Mouse (Mus musculus) left cerebral cortex, adult 2 months (tissue): ENCODE measurements around the gene Hic1. TPM values are rescaled to one million over a fixed set of nuclear protein-coding genes. Genes with fewer than 3 reads are reported as not detected.

Experiments
- DNase-seq, 2 experiments: peaks; one replicate each; pipeline ENCODE4 v3.0.0; 2021 to 2022; ENCODE audit warnings: low spot score in 2 of 2, mixed read lengths in 1 of 2; ENCODE audit errors: extremely low spot score in 1 of 2
- H3K27ac ChIP-seq: fragments of 200-600 bp; 2 replicates; pipeline ENCODE4 v1.8.1; 2022
- H3K4me3 ChIP-seq: fragments of 200-600 bp; 2 replicates; pipeline ENCODE4 v1.8.1; 2022
- CTCF ChIP-seq: fragments of 200-600 bp; IDR thresholded peaks from 2 replicates; pipeline ENCODE4 v1.8.1; 2022; ENCODE audit warnings: antibody characterized with exemption, mild to moderate bottlenecking, moderate library complexity
- intact Hi-C: fragments of 180-260 bp; cut with DNase I; formaldehyde crosslinking; loops from one replicate; pipeline ENCODE4 v1.15.1; 2025
- total RNA-seq, 2 experiments: library from RNA; stranded (reverse); gene quantifications; 2 replicates each; pipeline ENCODE4 v1.2.3; 2021

Gene Hic1
- total RNA-seq, 2 experiments from 2014 or later = 3.3 to 3.9 TPM

GRCm38 (mm10) chr11:75165441-75166192 is 3.7 kb downstream of the Hic1 start:
- H3K4me3 ChIP-seq = peak overlapping the region; percentile 32
- peak; percentile 89 for TF ChIP-seq CTCF
- intact Hi-C loops = loop anchor here (1.0 kb wide), 1 partner anchor 184 kb away; no protein-coding TSS in a partner anchor
- peak; percentile 79 to 88 for DNase-seq
- H3K27ac ChIP-seq = peak overlapping the region; percentile 18; the same call in 1 of the 2 replicates

DNA sequence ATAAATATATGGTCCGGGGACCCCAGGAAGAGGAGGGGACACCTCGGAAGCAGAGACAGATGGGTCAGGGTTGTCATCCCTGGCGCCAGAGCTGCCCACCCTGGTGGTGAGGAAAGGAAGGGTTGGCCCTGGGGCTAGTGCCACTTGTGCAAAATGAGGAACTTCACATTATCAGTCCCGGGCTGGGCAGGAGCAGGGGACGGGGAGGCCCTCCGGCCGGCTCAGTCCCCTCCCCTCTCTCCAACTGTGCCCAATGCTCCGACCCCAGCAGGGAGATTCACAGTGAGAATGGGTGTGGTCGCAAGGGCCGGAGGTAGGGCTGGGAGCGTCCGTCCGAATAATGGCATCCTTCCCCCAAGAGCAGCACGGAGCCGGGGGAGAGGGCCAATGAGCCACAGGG is 4.6 kb downstream of the Hic1 start:
- intact Hi-C loops = loop anchor here (1.0 kb wide), 1 partner anchor 183 kb away; no protein-coding TSS in a partner anchor
- H3K4me3 ChIP-seq = no peak overlapping the region
- peak; percentile 18; the same call in 1 of the 2 replicates for TF ChIP-seq CTCF

DNA sequence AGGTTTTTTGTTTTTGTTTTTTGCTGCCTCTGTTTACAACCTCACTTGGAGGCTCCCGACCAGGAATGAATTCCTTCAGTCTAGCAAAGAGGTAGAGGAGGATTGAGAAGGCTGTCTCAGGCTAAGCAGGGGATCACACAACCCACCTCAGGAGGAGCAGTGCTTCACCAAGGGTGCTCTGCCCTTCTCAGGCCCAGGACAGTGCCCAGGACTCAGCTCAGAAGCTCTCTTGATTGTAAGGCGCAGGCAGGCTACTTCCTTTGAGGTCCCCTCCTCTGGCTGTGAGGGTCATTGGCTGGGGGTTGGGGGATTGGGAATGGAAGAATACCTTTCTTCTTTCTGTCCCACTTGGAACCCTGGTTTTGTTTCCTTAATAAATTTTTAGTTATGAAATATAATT is 5.3 kb downstream of the Hic1 start:
- Histone ChIP-seq H3K4me3 (no peak overlapping the region), H3K27ac (no peak overlapping the region)
- DNase-seq = no peak
- intact Hi-C loops = no loop called here
- TF ChIP-seq CTCF = no peak

More for the DNA sequence above, 4.6 kb downstream of the Hic1 start:
- peak in 1 of 2 experiments; percentile 13 for DNase-seq
- H3K27ac ChIP-seq = no peak overlapping the region

- no peak overlapping the region for H3K4me3 ChIP-seq
- H3K27ac ChIP-seq = no peak overlapping the region
- peak in 1 of 2 experiments; percentile 6 for DNase-seq
- intact Hi-C loops = no loop called here
- TF ChIP-seq CTCF = no peak
Measured at GRCm38 (mm10) chr11:75163379-75163778, 5.9 kb downstream of the Hic1 start.

DNA sequence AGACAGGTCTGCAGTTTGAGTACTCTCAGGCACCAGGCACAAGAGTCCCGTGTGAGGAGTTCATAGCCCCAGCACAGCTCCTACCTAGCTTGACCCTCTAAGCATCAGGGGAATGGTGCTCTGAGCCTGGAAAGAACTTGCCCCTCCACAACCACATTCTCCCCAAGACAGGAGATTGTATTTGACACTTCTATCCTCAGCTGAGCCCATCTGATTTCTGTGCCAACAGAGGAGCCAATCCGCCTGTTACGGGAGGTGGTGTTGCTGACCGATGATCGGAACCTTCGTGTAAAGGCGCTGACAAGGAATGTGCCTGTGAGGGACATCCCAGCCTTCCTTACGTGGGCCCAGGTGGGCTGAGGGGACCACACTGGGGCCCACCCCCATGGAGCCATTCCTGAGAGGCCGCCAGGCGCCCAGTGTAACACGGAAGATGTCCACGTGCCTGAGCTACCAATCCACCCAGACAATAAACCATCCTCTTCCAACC is 6.7 kb downstream of the Hic1 start:
- no peak for TF ChIP-seq CTCF
- peak in 1 of 2 experiments; percentile 9 for DNase-seq
- Histone ChIP-seq H3K4me3 (no peak overlapping the region), H3K27ac (no peak overlapping the region)
- intact Hi-C loops = no loop called here

- intact Hi-C loops = no loop called here
- Histone ChIP-seq H3K27ac (no peak overlapping the region), H3K4me3 (no peak overlapping the region)
- DNase-seq = peak in 1 of 2 experiments; percentile 6
- TF ChIP-seq CTCF = no peak
Measured at GRCm38 (mm10) chr11:75161417-75162008, 7.8 kb downstream of the Hic1 start.

DNA sequence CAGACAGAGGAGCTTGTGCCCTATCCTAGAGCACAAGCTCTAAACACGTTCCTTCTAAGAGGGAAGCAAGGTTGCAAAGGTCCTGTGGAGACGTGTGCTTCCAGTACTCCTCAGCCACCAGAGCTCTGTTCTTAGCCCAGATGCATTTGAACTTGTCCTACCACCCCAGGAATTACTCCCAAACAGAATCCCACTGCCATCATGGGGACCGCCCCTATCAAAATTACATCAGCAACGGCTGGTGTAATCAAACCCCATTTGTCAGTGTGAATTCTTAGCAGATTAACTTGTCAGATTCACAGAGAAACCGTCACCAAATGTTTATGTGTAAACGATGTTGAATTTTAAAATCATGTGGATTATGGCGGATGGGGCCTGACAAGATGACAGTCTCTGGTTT is 8.4 kb downstream of the Hic1 start:
- no peak overlapping the region for H3K27ac ChIP-seq
- no peak for TF ChIP-seq CTCF
- intact Hi-C loops = no loop called here
- no peak overlapping the region for H3K4me3 ChIP-seq
- DNase-seq = no peak

- intact Hi-C loops = no loop called here
- Histone ChIP-seq H3K27ac (no peak overlapping the region), H3K4me3 (no peak overlapping the region)
- peak; percentile 50 for TF ChIP-seq CTCF
- DNase-seq = no peak
Measured at GRCm38 (mm10) chr11:75159564-75159963, 9.8 kb downstream of the Hic1 start.

GRCm38 (mm10) chr11:75158432-75158831 is 10.9 kb downstream of the Hic1 start:
- DNase-seq = no peak
- intact Hi-C loops = no loop called here
- TF ChIP-seq CTCF = no peak
- Histone ChIP-seq H3K27ac (no peak overlapping the region), H3K4me3 (no peak overlapping the region)

DNA sequence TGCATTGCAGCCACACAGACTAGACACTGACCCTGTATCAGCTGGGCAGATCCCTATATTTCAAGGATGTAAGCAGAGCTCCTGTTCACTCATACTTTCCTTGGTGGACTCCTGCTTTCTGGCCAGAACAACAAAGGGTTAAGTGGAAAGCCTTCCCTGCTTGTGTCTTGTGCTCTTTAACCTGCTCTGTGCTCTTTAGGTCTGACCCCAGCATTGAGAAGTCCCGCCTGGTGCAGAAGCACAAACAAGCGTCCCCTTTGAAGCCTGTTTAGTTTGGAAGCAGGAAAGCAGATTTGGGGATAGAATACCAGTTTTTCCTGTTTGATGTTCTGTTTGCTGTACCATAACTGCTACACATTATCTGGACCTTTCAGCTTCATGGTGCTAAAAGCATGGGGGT is 11.4 kb downstream of the Hic1 start:
- intact Hi-C loops = no loop called here
- no peak for TF ChIP-seq CTCF
- DNase-seq = no peak
- Histone ChIP-seq H3K27ac (peak overlapping the region; percentile 22), H3K4me3 (no peak overlapping the region)

GRCm38 (mm10) chr11:75157037-75157436 is 12.3 kb downstream of the Hic1 start:
- Histone ChIP-seq H3K4me3 (no peak overlapping the region), H3K27ac (peak overlapping the region; percentile 58)
- TF ChIP-seq CTCF = no peak
- intact Hi-C loops = no loop called here
- DNase-seq = no peak

DNA sequence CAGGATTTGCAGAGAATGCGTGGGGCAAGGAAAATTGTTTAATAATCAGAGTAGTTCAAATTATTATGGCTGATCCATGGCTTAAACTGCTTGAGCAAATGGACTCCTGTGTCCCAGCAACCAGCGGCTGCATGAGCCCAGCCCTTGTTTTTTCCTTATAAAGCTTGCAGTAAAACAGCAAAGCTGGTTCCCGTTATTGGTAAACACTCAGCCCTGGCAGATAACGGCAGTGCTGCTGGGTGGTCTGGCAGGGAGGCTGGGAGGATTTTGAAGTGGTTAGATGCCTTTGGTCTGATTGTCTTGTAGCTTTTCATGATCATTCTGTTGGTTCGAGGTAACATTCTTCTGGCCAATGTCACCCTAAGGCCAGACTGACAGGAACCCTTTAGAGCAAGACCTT is 12.9 kb downstream of the Hic1 start:
- intact Hi-C loops = no loop called here
- TF ChIP-seq CTCF = no peak
- DNase-seq = no peak
- peak overlapping the region; percentile 58 for H3K27ac ChIP-seq
- H3K4me3 ChIP-seq = no peak overlapping the region
